Mouse (Mus musculus): ENCODE measurements at regions not wholly inside any gene's neighbourhood (a gene's known extent, or its start where the extent isn't known, plus 50 kb on each side); places are given as distances from the start of the nearest gene placed in this dataset.

GRCm38 (mm10) chr4:55648376-55648775, 116.1 kb upstream of the Klf4 start:
- TF ChIP-seq FLI1 (IDR thresholded peaks at IDR 0.05; ENCODE audit: low read length) (no peak), GATA1 (IDR thresholded peaks at IDR 0.05; ENCODE audit: borderline replicate concordance, low read length) (no peak)
